ENCODE assay signal across 20 mouse cellular contexts in the genomic region with DNA sequence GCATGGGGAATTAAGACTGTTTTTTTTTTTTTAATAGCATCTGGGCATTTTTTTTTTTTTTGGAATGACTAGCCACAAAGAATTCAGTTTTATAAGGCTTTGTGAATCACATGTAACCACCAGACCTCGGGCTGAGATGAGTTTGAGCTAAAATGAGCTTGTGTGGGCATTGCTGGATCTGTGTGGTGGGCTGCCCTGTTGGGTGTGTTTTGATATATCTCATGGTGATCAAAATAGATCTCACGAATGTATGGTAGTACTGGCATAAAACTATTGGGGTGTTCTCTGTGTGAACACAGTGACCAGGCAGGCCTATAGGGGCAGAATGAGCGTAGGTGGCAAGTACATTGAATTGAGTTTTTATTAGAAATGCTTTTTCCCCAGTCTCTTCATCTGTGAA.
DNase-seq lines count a peak whose midpoint lies in the region; ATAC-seq lines count a peak whose summit lies in the region.
"Had no signal": no experiment of that assay in that cellular context is flagged by ENCODE, and none has a peak within 500 bp of the region (broad histone marks: within the 10 kb centered on the region; RNA-seq: fewer than 3 reads in every experiment).

No protein-coding gene starts in this region.

- H3K4me1 ChIP-seq in hindbrain, embryonic 11.5 days (replicated peaks; ENCODE audit: control insufficient read depth, insufficient read depth, low read length), result no peaks in the 10 kb centered on the region
- no peaks in the 10 kb centered on the region for H3K4me1 ChIP-seq in midbrain, embryonic 16.5 days (ENCODE audit: control insufficient read depth, insufficient read depth, low read length)
- H3K4me1 ChIP-seq: embryonic facial prominence, embryonic 10.5 days; embryonic facial prominence, embryonic 12.5 days; forebrain, embryonic 13.5 days; forebrain, embryonic 15.5 days had no signal

- H3K9me3 ChIP-seq in hindbrain, embryonic 11.5 days (ENCODE audit: control insufficient read depth, low read length), result no peaks in the 10 kb centered on the region
- H3K9me3 ChIP-seq in midbrain, embryonic 16.5 days (replicated peaks; ENCODE audit: control insufficient read depth, low read length, poor library complexity, severe bottlenecking), result no peaks in the 10 kb centered on the region
- H3K9me3 ChIP-seq: embryonic facial prominence, embryonic 12.5 days; forebrain, embryonic 13.5 days; forebrain, embryonic 15.5 days had no signal

- no peak for ATAC-seq in hindbrain, embryonic 11.5 days (ENCODE audit: low FRiP score)
- no peak for ATAC-seq in midbrain, embryonic 16.5 days
- ATAC-seq: forebrain, embryonic 13.5 days; forebrain, embryonic 15.5 days had no signal

- H3K27ac ChIP-seq in hindbrain, embryonic 11.5 days (ENCODE audit: low read depth, low read length), result no peak overlapping the region
- no peak overlapping the region for H3K27ac ChIP-seq in midbrain, embryonic 16.5 days (ENCODE audit: low read length)
- H3K27ac ChIP-seq: embryonic facial prominence, embryonic 10.5 days; embryonic facial prominence, embryonic 12.5 days; forebrain, embryonic 13.5 days; forebrain, embryonic 15.5 days had no signal

- no peak overlapping the region for H3K9ac ChIP-seq in hindbrain, embryonic 11.5 days (ENCODE audit: low read depth, low read length)
- no peak overlapping the region for H3K9ac ChIP-seq in midbrain, embryonic 16.5 days (ENCODE audit: low read depth, low read length)
- H3K9ac ChIP-seq: embryonic facial prominence, embryonic 12.5 days; forebrain, embryonic 13.5 days; forebrain, embryonic 15.5 days had no signal

- H3K4me2 ChIP-seq in hindbrain, embryonic 11.5 days (replicated peaks; ENCODE audit: low read depth, low read length), result no peak overlapping the region
- H3K4me2 ChIP-seq in midbrain, embryonic 16.5 days (ENCODE audit: low read length), result no peak overlapping the region
- H3K4me2 ChIP-seq: embryonic facial prominence, embryonic 12.5 days; forebrain, embryonic 13.5 days; forebrain, embryonic 15.5 days had no signal

- WGBS in hindbrain, embryonic 11.5 days, result 90% methylated on average over 3 of the region's 3 CpGs
- WGBS in midbrain, embryonic 16.5 days, result 83% methylated on average over 3 of the region's 3 CpGs

- H3K27me3 ChIP-seq in hindbrain, embryonic 11.5 days (ENCODE audit: control insufficient read depth, insufficient read depth, low read length), result no peaks in the 10 kb centered on the region
- peaks cover 5% of the 10 kb centered on the region; the same call in 1 of the 2 replicates for H3K27me3 ChIP-seq in midbrain, embryonic 16.5 days (ENCODE audit: control insufficient read depth, insufficient read depth, low read depth, low read length)
- H3K27me3 ChIP-seq: embryonic facial prominence, embryonic 12.5 days; forebrain, embryonic 13.5 days; forebrain, embryonic 15.5 days had no signal

- DNase-seq in left cerebral cortex, adult 9 months (ENCODE audit: low spot score in 2 of 2), result peak; percentile 8 to 22
- no peak for DNase-seq in left cerebral cortex, adult 18-20 months (ENCODE audit: low spot score in 2 of 2)
- peak; percentile 7 for DNase-seq in right cerebral cortex, adult 18-20 months
- DNase-seq in right cerebral cortex, postnatal 4 days, result no peak
- peak; percentile 48 for DNase-seq in brain, adult 2 months (ENCODE audit: low read depth, low spot score)
- DNase-seq in right cerebral cortex, postnatal 25 days, result peak; percentile 8
- no peak for DNase-seq in hindbrain, embryonic 11.5 days (ENCODE audit: low spot score)
- DNase-seq: adrenal gland, adult 2 months; adrenal gland, postnatal 10 days; adrenal gland, postnatal 25 days; cerebellum, adult 11-12 months; cerebellum, adult 2 months; cerebellum, adult 9-10 months; cerebellum, postnatal 10 days; cerebellum, postnatal 25 days had no signal

- no peak overlapping the region for H3K4me3 ChIP-seq in hindbrain, embryonic 11.5 days (ENCODE audit: low read depth, low read length)
- H3K4me3 ChIP-seq in midbrain, embryonic 16.5 days (ENCODE audit: low read depth, low read length), result no peak overlapping the region
- H3K4me3 ChIP-seq: embryonic facial prominence, embryonic 10.5 days; embryonic facial prominence, embryonic 12.5 days; forebrain, embryonic 13.5 days; forebrain, embryonic 15.5 days had no signal

- no peaks in the 10 kb centered on the region for H3K36me3 ChIP-seq in hindbrain, embryonic 11.5 days (ENCODE audit: control insufficient read depth, insufficient read depth, low read length)
- H3K36me3 ChIP-seq in midbrain, embryonic 16.5 days (ENCODE audit: control insufficient read depth, insufficient read depth, low read length), result no peaks in the 10 kb centered on the region
- H3K36me3 ChIP-seq: embryonic facial prominence, embryonic 12.5 days; forebrain, embryonic 15.5 days had no signal

Comparison
In these comparisons a context has a peak if more than half of its experiments do, and no peak if none do; other contexts are left out.
1. DNase-seq: peak in left cerebral cortex, adult 9 months (2 of 2), right cerebral cortex, adult 18-20 months (single experiment), brain, adult 2 months (single experiment) and right cerebral cortex, postnatal 25 days (single experiment); none in left cerebral cortex, adult 18-20 months (0 of 2), right cerebral cortex, postnatal 4 days (single experiment) and hindbrain, embryonic 11.5 days (single experiment).